Mouse (Mus musculus) myocyte (in vitro differentiated cells): ENCODE results near the gene Ror2. TPM values are rescaled to one million over a fixed set of nuclear protein-coding genes. Genes with fewer than 3 reads are reported as not detected.
A peak's percentile ranks its signal among the peaks of the same experiment; 100 is the strongest.
"Not testable (repeated sequence)": the region's sequence is repeated elsewhere in the genome, so short reads cannot be mapped to it uniquely, and the experiment has no call there.

Source experiments
- H3K27me3 ChIP-seq: one replicate; pipeline ENCODE4 v1.6.1; 2011; ENCODE audit not compliant: control insufficient read depth, insufficient read depth, insufficient read length
- H3K36me3 ChIP-seq: one replicate; pipeline ENCODE4 v1.6.1; 2011; ENCODE audit not compliant: control insufficient read depth, insufficient read depth
- H3K4me2 ChIP-seq: one replicate; pipeline ENCODE4 v1.6.1; 2011; ENCODE audit warnings: low read depth, control low read depth
- H3K4me3 ChIP-seq: one replicate; pipeline ENCODE4 v1.5.1; 2011; ENCODE audit warnings: mild to moderate bottlenecking, control low read depth, moderate library complexity
- H3K79me2 ChIP-seq: one replicate; pipeline ENCODE4 v1.6.1; 2011; ENCODE audit not compliant: control insufficient read depth, insufficient read depth
- H3ac ChIP-seq: one replicate; pipeline ENCODE4 v1.6.1; 2011; ENCODE audit not compliant: control insufficient read depth, insufficient read length
- CEBPB ChIP-seq: IDR thresholded peaks from 2 replicates; pipeline ENCODE4 v1.6.1; 2011; ENCODE audit warnings: mild to moderate bottlenecking, moderate library complexity; ENCODE audit not compliant: poor library complexity, insufficient read depth, severe bottlenecking
- E2F4 ChIP-seq: IDR thresholded peaks from one replicate; pipeline ENCODE4 v1.6.1; 2011; ENCODE audit warnings: mild to moderate bottlenecking, control low read depth, moderate library complexity; ENCODE audit not compliant: insufficient read depth
- MAX ChIP-seq: IDR thresholded peaks from one replicate; pipeline ENCODE4 v1.6.1; 2011; ENCODE audit warnings: low read depth, mild to moderate bottlenecking, control low read depth
- MYOD1 ChIP-seq, 3 experiments: IDR thresholded peaks; one replicate each; pipeline ENCODE4 v1.6.1; 2011; ENCODE audit warnings: control low read depth in 2 of 3, low read depth in 2 of 3, mild to moderate bottlenecking in 2 of 3, moderate library complexity in 1 of 3; ENCODE audit not compliant: insufficient read length in 2 of 3, control insufficient read depth in 1 of 3
- MYOG ChIP-seq, 3 experiments: IDR thresholded peaks; one replicate each; pipeline ENCODE4 v1.6.1; 2011; ENCODE audit warnings: control low read depth in 2 of 3, low read depth in 2 of 3, mild to moderate bottlenecking in 2 of 3; ENCODE audit not compliant: insufficient read length in 2 of 3, control insufficient read depth in 1 of 3, insufficient read depth in 1 of 3
- POLR2A ChIP-seq: IDR thresholded peaks from one replicate; pipeline ENCODE4 v1.6.1; 2011; ENCODE audit warnings: low read depth, mild to moderate bottlenecking, control low read depth, moderate library complexity; ENCODE audit not compliant: insufficient read length
- POLR2AphosphoS2 ChIP-seq: IDR thresholded peaks from one replicate; pipeline ENCODE4 v1.6.1; 2011; ENCODE audit warnings: low read depth, control low read depth; ENCODE audit not compliant: insufficient read length
- REST ChIP-seq: IDR thresholded peaks from one replicate; pipeline ENCODE4 v1.6.1; 2011; ENCODE audit warnings: mild to moderate bottlenecking, control low read depth, moderate library complexity; ENCODE audit not compliant: insufficient read depth, insufficient read length
- SRF ChIP-seq: IDR thresholded peaks from one replicate; pipeline ENCODE4 v1.6.1; 2011; ENCODE audit warnings: low read depth; ENCODE audit not compliant: control insufficient read depth, insufficient read length
- TCF12 ChIP-seq: IDR thresholded peaks from one replicate; pipeline ENCODE4 v1.6.1; 2011; ENCODE audit warnings: mild to moderate bottlenecking, control low read depth; ENCODE audit not compliant: poor library complexity, insufficient read depth, severe bottlenecking
- TCF3 ChIP-seq: IDR thresholded peaks from one replicate; pipeline ENCODE4 v1.6.1; 2011; ENCODE audit warnings: low read depth, control low read depth; ENCODE audit not compliant: insufficient read length
- USF1 ChIP-seq: IDR thresholded peaks from one replicate; pipeline ENCODE4 v1.6.1; 2011; ENCODE audit warnings: low read depth, mild to moderate bottlenecking, control low read depth, moderate library complexity
- polyA plus RNA-seq: library from polyadenylated mRNA; unstranded; fragments of >200 nt; fragmentation: generic; extraction: Trizol; gene quantifications from one replicate; pipeline ENCODE4 v1.2.1, GENCODE M21; 2012; ENCODE audit warnings: missing spikeins

The Ror2 gene
- polyA plus RNA-seq, 1 experiment = 0.12 TPM

DNA sequence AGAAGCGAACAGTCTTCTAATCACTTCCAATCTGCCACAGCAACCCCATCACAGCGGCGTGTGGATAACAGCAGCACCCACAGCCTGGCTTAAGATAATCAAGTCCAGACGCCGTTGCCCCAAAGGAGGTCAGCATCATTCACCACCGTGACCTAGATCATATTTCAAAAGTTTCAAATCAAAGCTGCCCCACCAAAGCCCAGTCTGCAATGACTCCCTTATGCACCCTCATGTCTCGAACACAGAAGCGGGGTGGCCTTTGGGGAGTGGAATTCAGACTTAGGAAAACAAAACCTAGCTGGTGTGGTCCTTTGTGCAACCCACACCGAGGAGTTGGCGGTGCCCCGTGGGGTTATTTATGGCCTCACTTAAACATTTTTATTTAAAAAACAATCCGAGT lies 35.0 kb upstream of the Ror2 start:
- Histone ChIP-seq H3K4me2 (no peak overlapping the region), H3K79me2 (no peaks in the 10 kb centered on the region), H3K4me3 (no peak overlapping the region), H3K36me3 (no peaks in the 10 kb centered on the region), H3ac (no peak overlapping the region), H3K27me3 (no peaks in the 10 kb centered on the region)
- no peak for TF ChIP-seq USF1
- no peak for TF ChIP-seq SRF
- no peak for TF ChIP-seq POLR2AphosphoS2
- TF ChIP-seq CEBPB = no peak
- TF ChIP-seq MAX = no peak
- TF ChIP-seq POLR2A = no peak
- no peak for TF ChIP-seq MYOD1 (IDR thresholded peaks at IDR 0.05; ENCODE audit: control insufficient read depth in 1 of 3, insufficient read length in 2 of 3, low read depth in 2 of 3)
- no peak for TF ChIP-seq REST
- no peak for TF ChIP-seq TCF12
- no peak for TF ChIP-seq MYOG (IDR thresholded peaks at IDR 0.05; ENCODE audit: control insufficient read depth in 1 of 3, insufficient read depth in 1 of 3, insufficient read length in 2 of 3, low read depth in 2 of 3)
- TF ChIP-seq TCF3 = no peak
- TF ChIP-seq E2F4 = no peak

DNA sequence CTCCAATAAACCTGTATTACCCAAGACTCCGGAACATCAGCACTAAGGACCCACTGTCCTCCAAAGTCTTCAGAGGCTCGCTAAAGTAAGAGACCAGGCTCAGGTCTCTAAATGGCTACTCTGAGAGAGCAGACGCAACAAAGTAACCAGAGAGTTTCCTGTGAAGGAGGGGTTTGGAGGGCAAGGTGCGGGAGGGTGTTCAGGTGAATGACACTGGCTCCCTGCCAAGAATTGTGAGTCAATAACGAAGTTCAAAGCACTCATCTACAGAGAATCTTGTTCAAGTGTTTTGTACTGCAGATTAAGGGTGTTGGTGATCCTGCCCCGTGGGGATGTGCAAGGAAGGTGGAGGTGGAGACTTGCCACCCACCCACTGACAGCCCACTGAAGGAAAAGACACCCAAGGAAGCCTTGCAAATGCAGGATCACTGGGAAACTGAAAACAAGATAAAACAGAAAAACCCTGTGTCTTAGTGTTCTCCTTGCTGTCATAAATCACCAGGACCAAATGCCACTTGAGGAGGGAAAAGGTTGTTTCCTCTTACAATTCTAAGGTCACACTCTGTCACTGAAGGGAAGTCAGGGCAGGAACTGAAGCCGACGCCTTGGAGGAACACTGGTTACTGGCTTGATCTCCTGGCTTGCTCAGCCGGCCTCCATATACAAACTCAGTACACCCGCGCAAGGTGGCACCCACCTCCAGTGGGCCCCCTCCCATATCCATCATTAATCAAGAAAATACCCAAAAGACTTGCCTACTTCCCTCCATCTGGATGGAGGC lies 30.8 kb upstream of the Ror2 start:
- Histone ChIP-seq H3K36me3 (no peaks in the 10 kb centered on the region), H3K79me2 (no peaks in the 10 kb centered on the region), H3K27me3 (peaks cover 8% of the 10 kb centered on the region), H3ac (no peak overlapping the region), H3K4me2 (no peak overlapping the region), H3K4me3 (no peak overlapping the region)
- no peak for TF ChIP-seq SRF
- no peak for TF ChIP-seq POLR2AphosphoS2
- TF ChIP-seq MYOG (IDR thresholded peaks at IDR 0.05; ENCODE audit: control insufficient read depth in 1 of 3, insufficient read depth in 1 of 3, insufficient read length in 2 of 3, low read depth in 2 of 3) = no peak
- TF ChIP-seq REST = no peak
- TF ChIP-seq MYOD1 (IDR thresholded peaks at IDR 0.05; ENCODE audit: control insufficient read depth in 1 of 3, insufficient read length in 2 of 3, low read depth in 2 of 3) = no peak
- no peak for TF ChIP-seq CEBPB
- TF ChIP-seq TCF3 = no peak
- TF ChIP-seq USF1 = no peak
- TF ChIP-seq MAX = no peak
- TF ChIP-seq POLR2A = no peak
- TF ChIP-seq TCF12 = no peak
- TF ChIP-seq E2F4 = no peak

DNA sequence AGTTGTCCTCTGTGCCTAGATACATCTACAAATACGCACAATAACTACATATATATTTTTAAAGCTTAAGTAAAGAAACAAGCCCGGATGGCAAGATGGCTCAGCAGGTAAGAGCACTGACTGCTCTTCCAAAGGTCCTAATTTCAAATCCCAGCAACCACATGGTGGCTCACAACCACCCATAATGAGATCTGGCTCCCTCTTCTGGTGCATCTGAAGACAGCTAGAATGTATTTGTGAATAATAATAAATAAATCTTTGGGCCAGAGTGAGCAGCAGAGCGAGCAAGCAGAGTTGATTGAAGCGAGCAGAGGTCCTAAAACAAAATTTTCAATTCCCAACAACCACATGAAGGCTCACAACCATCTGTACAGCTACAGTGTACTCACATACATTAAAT lies 29.8 kb upstream of the Ror2 start:
- H3K4me3 ChIP-seq, H3K4me2 ChIP-seq, H3K79me2 ChIP-seq, H3ac ChIP-seq, H3K36me3 ChIP-seq, H3K27me3 ChIP-seq: not testable (repeated sequence)

DNA sequence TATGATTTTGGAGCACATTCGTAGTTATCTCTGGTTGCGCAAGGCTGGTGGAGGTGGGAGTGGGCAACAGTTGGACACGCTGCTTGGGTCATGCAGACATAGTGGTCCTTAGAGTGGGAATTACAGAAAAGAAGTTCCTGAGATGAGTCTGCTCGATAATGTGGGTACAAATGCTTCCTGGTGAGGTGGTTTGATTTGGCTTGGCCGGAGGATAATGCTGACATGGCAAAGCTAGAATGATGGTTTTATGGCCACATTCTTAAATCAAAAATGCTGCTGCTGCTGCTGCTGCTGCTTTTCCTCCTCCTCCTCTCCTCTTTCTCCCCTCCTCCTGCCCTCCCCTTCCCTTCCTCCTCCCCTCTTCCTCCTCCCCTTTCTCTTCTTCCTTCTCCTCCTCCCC lies 24.5 kb upstream of the Ror2 start:
- no peak for TF ChIP-seq MYOD1 (IDR thresholded peaks at IDR 0.05; ENCODE audit: control insufficient read depth in 1 of 3, insufficient read length in 2 of 3, low read depth in 2 of 3)
- no peak for TF ChIP-seq E2F4
- TF ChIP-seq MAX = no peak
- no peak for TF ChIP-seq TCF12
- no peak for TF ChIP-seq REST
- no peak for TF ChIP-seq SRF
- no peak for TF ChIP-seq POLR2A
- no peak for TF ChIP-seq MYOG (IDR thresholded peaks at IDR 0.05; ENCODE audit: control insufficient read depth in 1 of 3, insufficient read depth in 1 of 3, insufficient read length in 2 of 3, low read depth in 2 of 3)
- no peak for TF ChIP-seq TCF3
- no peak for TF ChIP-seq USF1
- TF ChIP-seq POLR2AphosphoS2 = no peak
- no peak for TF ChIP-seq CEBPB
- Histone ChIP-seq H3K79me2 (no peaks in the 10 kb centered on the region), H3K36me3 (no peaks in the 10 kb centered on the region), H3ac (no peak overlapping the region), H3K4me3 (no peak overlapping the region), H3K27me3 (peaks cover 8% of the 10 kb centered on the region), H3K4me2 (no peak overlapping the region)

DNA sequence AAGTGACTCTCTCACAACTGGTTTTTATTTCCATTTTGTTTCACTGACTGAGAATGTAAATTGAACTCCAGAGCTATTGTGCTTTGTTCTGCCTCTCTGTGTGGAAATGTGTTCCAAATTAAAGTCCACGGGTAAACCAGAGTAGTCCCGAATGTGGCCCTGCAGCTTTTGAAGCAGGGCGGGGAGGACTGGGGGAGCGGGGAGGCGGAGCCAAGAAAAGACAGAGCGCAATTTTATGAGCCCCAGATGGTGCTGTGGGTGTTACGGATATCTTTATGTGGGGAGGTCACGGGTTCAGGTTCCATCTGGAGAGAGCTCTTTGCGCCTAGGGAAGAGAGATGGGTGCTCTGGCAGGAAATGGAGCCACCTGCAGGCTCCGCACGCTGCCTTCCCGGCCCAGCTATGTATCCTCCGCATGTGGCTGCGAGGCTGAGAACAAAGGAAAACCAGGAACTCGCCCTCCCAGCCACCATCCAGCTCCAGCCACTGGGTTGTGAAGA lies 23.8 kb upstream of the Ror2 start:
- Histone ChIP-seq H3K4me2 (peak overlapping the region; percentile 69), H3K27me3 (peaks cover 5% of the 10 kb centered on the region), H3K79me2 (no peaks in the 10 kb centered on the region), H3K4me3 (no peak overlapping the region), H3K36me3 (no peaks in the 10 kb centered on the region), H3ac (no peak overlapping the region)
- TF ChIP-seq MYOD1 (IDR thresholded peaks at IDR 0.05; ENCODE audit: control insufficient read depth in 1 of 3, insufficient read length in 2 of 3, low read depth in 2 of 3) (no peak), USF1 (no peak), POLR2AphosphoS2 (no peak), TCF12 (no peak), CEBPB (no peak), MYOG (IDR thresholded peaks at IDR 0.05; ENCODE audit: control insufficient read depth in 1 of 3, insufficient read depth in 1 of 3, insufficient read length in 2 of 3, low read depth in 2 of 3) (no peak), TCF3 (no peak), E2F4 (no peak), MAX (no peak), POLR2A (no peak), SRF (no peak), REST (no peak)
